ENCODE assay signal across 26 mouse cellular contexts in genomic region chr8:114927917-114928316, GRCm38 (mm10).
A peak's percentile ranks its signal among the peaks of the same experiment; 100 is the strongest.
DNase-seq lines count a peak whose midpoint lies in the region; ATAC-seq and TF ChIP-seq lines count a peak whose summit lies in the region.
"Had no signal": no experiment of that assay in that cellular context is flagged by ENCODE, and none has a peak within 500 bp of the region (broad histone marks: within the 10 kb centered on the region; RNA-seq: fewer than 3 reads in every experiment).

No protein-coding gene starts in this region.

- no peaks in the 10 kb centered on the region for H3K27me3 ChIP-seq in liver, embryonic 11.5 days (replicated peaks; ENCODE audit: control insufficient read depth, insufficient read depth, low read length)
- H3K27me3 ChIP-seq in liver, postnatal 0 days (ENCODE audit: insufficient read depth, low read length) = no peaks in the 10 kb centered on the region
- H3K27me3 ChIP-seq in kidney, embryonic 15.5 days = no peaks in the 10 kb centered on the region
- H3K27me3 ChIP-seq: embryonic facial prominence, embryonic 12.5 days; heart, embryonic 15.5 days had no signal

- H3K4me2 ChIP-seq in liver, embryonic 11.5 days = 0 out of 2 replicates have a peak overlapping the region, but pooled peaks have one; percentile 7
- no peak overlapping the region for H3K4me2 ChIP-seq in liver, postnatal 0 days (ENCODE audit: low read depth, low read length)
- no peak overlapping the region for H3K4me2 ChIP-seq in kidney, embryonic 15.5 days
- H3K4me2 ChIP-seq: embryonic facial prominence, embryonic 12.5 days; embryonic facial prominence, embryonic 15.5 days; heart, embryonic 12.5 days; heart, embryonic 15.5 days; hindbrain, embryonic 13.5 days had no signal

- H3K4me1 ChIP-seq in liver, embryonic 11.5 days (replicated peaks; ENCODE audit: control insufficient read depth, insufficient read depth, low read length) = no peaks in the 10 kb centered on the region; the same call in 1 of the 2 replicates
- H3K4me1 ChIP-seq in liver, postnatal 0 days (ENCODE audit: insufficient read depth) = peaks cover 8% of the 10 kb centered on the region; the same call in 1 of the 2 replicates
- H3K4me1 ChIP-seq in kidney, embryonic 15.5 days = peaks cover 38% of the 10 kb centered on the region

- no peak overlapping the region for H3K9ac ChIP-seq in liver, embryonic 11.5 days (ENCODE audit: low read depth, low read length)
- no peak overlapping the region for H3K9ac ChIP-seq in liver, postnatal 0 days (replicated peaks)
- no peak overlapping the region for H3K9ac ChIP-seq in kidney, embryonic 15.5 days
- H3K9ac ChIP-seq: embryonic facial prominence, embryonic 12.5 days; embryonic facial prominence, embryonic 15.5 days; forebrain, postnatal 0 days; heart, embryonic 12.5 days; heart, embryonic 15.5 days; hindbrain, embryonic 13.5 days had no signal

- no peak for ATAC-seq in liver, embryonic 11.5 days (replicated peaks; ENCODE audit: low FRiP score)
- ATAC-seq in liver, postnatal 0 days = no peak
- 0 out of 2 replicates have a peak, but pooled peaks have one; percentile 34 for ATAC-seq in megakaryocyte progenitor cell, adult 5-6 weeks (replicated peaks; ENCODE audit: poor library complexity)
- no peak for ATAC-seq in kidney, embryonic 15.5 days (replicated peaks; ENCODE audit: low FRiP score)
- ATAC-seq: activated CD4-positive, CD25-positive, alpha-beta regulatory T cell, adult 4 months; forebrain, embryonic 14.5 days; forebrain, postnatal 0 days; hindbrain, embryonic 16.5 days had no signal

- no peak overlapping the region for H3K27ac ChIP-seq in liver, embryonic 11.5 days (ENCODE audit: low read depth, low read length)
- H3K27ac ChIP-seq in liver, postnatal 0 days (ENCODE audit: low read depth) = no peak overlapping the region
- no peak overlapping the region for H3K27ac ChIP-seq in kidney, embryonic 15.5 days
- H3K27ac ChIP-seq: embryonic facial prominence, embryonic 12.5 days; embryonic facial prominence, embryonic 15.5 days; gastrocnemius, adult 2 months; heart, embryonic 15.5 days; hindbrain, embryonic 10.5 days; hindbrain, embryonic 13.5 days had no signal

- WGBS in liver, embryonic 11.5 days = 53% methylated on average over 4 of the region's 4 CpGs
- 45% methylated on average over 4 of the region's 4 CpGs for WGBS in liver, postnatal 0 days (ENCODE audit: insufficient replicate concordance)
- 88% methylated on average over 4 of the region's 4 CpGs for WGBS in kidney, embryonic 15.5 days

- no peaks in the 10 kb centered on the region for H3K36me3 ChIP-seq in liver, embryonic 11.5 days (ENCODE audit: control insufficient read depth, insufficient read depth, low read length)
- no peaks in the 10 kb centered on the region for H3K36me3 ChIP-seq in liver, postnatal 0 days (replicated peaks; ENCODE audit: insufficient read depth, low read length)
- H3K36me3 ChIP-seq in kidney, embryonic 15.5 days = no peaks in the 10 kb centered on the region
- H3K36me3 ChIP-seq: embryonic facial prominence, embryonic 12.5 days; embryonic facial prominence, embryonic 15.5 days; heart, embryonic 12.5 days; heart, embryonic 15.5 days; hindbrain, embryonic 10.5 days; hindbrain, embryonic 13.5 days had no signal

- H3K4me3 ChIP-seq in liver, embryonic 11.5 days (ENCODE audit: low read depth, low read length) = no peak overlapping the region
- no peak overlapping the region for H3K4me3 ChIP-seq in liver, postnatal 0 days (ENCODE audit: low read depth, low read length)
- H3K4me3 ChIP-seq in kidney, embryonic 15.5 days (replicated peaks) = no peak overlapping the region
- H3K4me3 ChIP-seq: embryonic facial prominence, embryonic 12.5 days; embryonic facial prominence, embryonic 15.5 days; gastrocnemius, adult 2 months; heart, embryonic 12.5 days; heart, embryonic 15.5 days; hindbrain, embryonic 10.5 days; hindbrain, embryonic 13.5 days had no signal

- TF ChIP-seq EP300 in liver, postnatal 0 days (IDR thresholded peaks at IDR 0.05; ENCODE audit: low read depth) = no peak

- TF ChIP-seq CTCF in liver, postnatal 0 days (IDR thresholded peaks at IDR 0.05; ENCODE audit: low read depth) = no peak

- no peaks in the 10 kb centered on the region for H3K9me3 ChIP-seq in liver, embryonic 11.5 days (ENCODE audit: control insufficient read depth, low read length)
- no peaks in the 10 kb centered on the region for H3K9me3 ChIP-seq in liver, postnatal 0 days (ENCODE audit: low read length)
- no peaks in the 10 kb centered on the region for H3K9me3 ChIP-seq in kidney, embryonic 15.5 days (replicated peaks)
- H3K9me3 ChIP-seq: embryonic facial prominence, embryonic 12.5 days; embryonic facial prominence, embryonic 15.5 days; heart, embryonic 12.5 days; heart, embryonic 15.5 days; hindbrain, embryonic 10.5 days; hindbrain, embryonic 13.5 days had no signal

- DNase-seq in liver, embryonic 11.5 days (ENCODE audit: low spot score) = no peak
- no peak for DNase-seq in liver, postnatal 0 days
- peak; percentile 30 for DNase-seq in yolk sac, embryonic 10.5 days (ENCODE audit: low spot score)
- DNase-seq in layer of hippocampus, adult 8-10 months (ENCODE audit: low spot score in 2 of 2) = no peak
- DNase-seq: adrenal gland, adult 8-10 months; adrenal gland, postnatal 25 days; cerebellum, adult 11-12 months; cerebellum, adult 8-10 months; cerebellum, postnatal 14 days; forebrain, postnatal 0 days; gastrocnemius, adult 2 months; gastrocnemius, postnatal 14 days; heart, adult 11 months; heart, postnatal 10 days; heart, postnatal 36 days had no signal
